Mouse (Mus musculus) bone marrow macrophage, adult 2 months (primary cell): ENCODE measurements around the gene Slc25a15.

Experiments used
- CTCF ChIP-seq: IDR thresholded peaks from 2 replicates; pipeline ENCODE4 v1.5.1; 2012; ENCODE audit warnings: low read depth, mild to moderate bottlenecking, low read length, moderate library complexity
- POLR2A ChIP-seq: IDR thresholded peaks from 2 replicates; pipeline ENCODE4 v1.6.1; 2012; ENCODE audit warnings: mild to moderate bottlenecking, low read depth, low read length, borderline replicate concordance

- TF ChIP-seq POLR2A (no peak), CTCF (no peak)
These were observed 7.5 kb downstream of the Slc25a15 start for GRCm38 (mm10) chr8:22390766-22391463.
